Mouse (Mus musculus) left cerebral cortex, postnatal 4 days (tissue): Measurements from ENCODE around the gene Rpl19. TPM values are rescaled to one million over a fixed set of nuclear protein-coding genes. Genes with fewer than 3 reads are reported as not detected.
A peak's percentile ranks its signal among the peaks of the same experiment; 100 is the strongest.

ENCODE experiments used
- DNase-seq: peaks from one replicate; pipeline ENCODE4 v3.0.0-alpha.2; 2022
- intact Hi-C: fragments of 180-260 bp; cut with DNase I; formaldehyde crosslinking; loops from one replicate; pipeline ENCODE4 v1.15.1; 2025
- total RNA-seq, 2 experiments: library from RNA; stranded (reverse); gene quantifications; 2 replicates each; pipeline ENCODE4 v1.2.3; 2021

Gene Rpl19
- total RNA-seq, 2 experiments from 2014 or later: 711 to 733 TPM

DNA sequence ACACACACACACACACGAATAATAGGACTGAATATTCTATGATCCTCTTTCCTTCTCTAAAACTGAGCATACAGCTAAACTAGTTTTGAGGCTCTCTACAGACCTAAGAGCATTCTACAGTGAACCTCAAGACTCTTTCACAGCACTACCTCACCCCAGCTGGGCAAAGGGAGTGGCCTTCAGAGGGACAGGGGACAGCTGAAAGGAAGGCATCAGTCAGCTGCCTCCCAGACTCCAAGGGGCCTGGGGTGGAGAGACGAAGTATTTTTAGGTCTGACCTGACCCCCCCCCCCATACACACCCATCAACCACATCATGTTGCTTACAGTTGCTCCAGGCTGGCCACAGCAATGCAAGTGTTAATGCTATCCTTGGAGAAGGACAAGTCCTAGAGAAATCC, 5.4 kb upstream of the Rpl19 start:
- no peak for DNase-seq
- intact Hi-C loops: no loop called here

DNA sequence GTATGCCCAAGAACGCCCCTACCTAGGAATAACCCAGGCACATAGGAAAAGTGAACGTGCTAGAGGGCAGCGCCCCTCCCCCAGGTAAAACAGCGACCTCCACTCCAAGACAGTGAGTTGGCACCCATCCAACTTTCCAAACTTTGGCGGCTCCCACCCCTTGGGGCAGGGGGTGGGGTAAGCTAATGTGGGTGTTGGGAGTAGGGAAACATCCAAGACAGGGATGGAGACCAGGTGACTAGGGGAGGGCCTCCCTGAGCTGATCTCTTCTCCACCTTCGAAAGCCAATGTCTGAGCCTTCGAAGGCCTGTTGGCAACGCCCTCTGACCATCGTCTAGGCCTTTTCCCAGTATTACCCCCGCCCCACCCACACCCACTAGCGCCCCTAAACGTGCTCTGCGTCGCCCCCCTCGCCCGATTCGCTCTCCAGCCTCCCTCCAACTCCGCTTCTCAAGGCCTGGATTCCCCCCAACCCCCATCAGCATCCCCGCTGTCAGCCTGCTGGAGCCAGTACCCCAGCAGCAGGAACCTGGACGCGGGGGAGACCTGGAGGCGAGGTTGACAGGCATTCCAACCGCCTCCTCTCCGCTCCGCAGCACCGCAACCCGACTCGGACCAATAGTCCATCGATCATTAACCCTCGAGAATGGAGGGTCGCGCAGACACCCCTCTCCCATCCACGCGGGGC, 4.8 kb upstream of the Rpl19 start:
- peak; percentile 61 for DNase-seq
- intact Hi-C loops: no loop called here

DNA sequence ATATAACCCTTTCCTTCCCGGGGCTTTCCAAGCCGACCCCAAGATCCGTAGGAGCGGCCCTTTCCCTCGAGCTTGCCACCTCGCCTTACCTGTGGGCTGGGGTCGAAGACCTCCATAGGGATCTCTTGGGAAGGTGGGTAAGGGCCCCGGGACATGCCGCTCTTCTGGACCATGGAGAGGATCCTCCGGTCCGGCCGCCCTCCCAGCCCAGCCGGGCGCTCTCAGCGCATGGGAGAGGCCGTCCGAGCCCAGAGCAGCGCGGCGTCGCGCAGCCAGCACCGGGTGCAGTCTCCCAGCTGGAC, 4.3 kb upstream of the Rpl19 start:
- intact Hi-C loops: no loop called here
- no peak for DNase-seq

DNA sequence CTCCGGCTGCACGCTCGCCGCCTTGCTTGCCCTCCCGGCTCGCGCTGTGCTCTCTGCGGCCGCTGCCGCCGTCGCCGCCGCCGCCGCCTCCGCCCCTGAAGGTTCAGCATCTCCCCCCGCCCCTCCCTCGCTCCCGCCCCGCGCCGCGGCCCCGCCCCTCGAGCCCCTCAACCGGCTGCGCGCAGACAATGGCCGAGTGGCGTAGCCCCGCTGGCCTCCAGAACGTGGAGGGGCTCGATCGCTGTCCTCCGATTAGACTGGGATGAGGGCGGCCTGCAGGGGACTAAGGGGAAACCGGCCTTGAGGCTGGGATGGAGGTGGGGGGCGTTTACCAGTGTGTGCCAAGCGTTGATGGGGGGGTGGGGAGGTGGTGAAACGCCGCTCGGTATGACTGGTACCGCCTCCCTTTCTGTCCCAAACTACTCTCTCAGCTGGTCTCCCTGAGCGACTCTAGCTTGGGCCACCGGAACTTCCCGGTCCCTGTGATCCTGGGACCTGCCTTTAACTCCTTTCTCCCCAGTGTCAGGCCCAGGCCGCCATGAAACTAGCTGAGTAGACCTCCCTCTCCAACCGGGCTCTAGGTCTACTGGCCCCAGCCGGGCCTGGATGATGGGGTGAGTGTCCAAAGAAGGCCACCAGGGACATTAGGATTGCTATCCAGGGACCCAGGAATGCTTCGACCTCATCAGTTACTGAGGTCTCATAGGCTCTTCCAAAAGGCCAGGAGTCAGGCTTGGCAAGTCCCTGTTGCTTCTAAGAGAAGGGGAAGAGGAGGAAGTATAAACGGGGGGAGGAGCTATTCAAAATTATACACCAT, 3.7 kb upstream of the Rpl19 start, which contains the start of gene Cacnb1:
Gene Cacnb1 (minus strand): TSS at position 480 of the 817 bp plus-strand sequence.
- peak; percentile 86 for DNase-seq
- intact Hi-C loops: no loop called here

DNA sequence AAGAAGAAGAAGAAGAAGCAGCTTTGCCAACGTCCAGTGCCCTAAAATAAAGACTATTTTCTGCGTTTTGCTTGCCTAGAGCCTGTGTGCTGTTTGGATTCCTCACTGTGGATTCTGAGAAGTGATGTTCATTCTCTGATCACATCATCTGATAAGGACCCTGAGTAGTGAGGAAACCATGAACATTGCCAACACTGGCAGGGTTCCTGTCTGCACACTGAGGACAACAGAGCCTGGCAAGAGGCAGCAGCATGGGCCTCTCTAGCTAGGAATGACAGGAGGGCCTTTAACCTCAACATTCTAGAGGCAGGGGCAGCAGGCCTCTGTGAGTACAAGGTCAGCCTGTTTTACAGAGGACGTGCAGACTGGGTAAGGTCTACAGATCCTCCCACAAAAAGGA, 2.0 kb upstream of the Rpl19 start:
- no peak for DNase-seq
- intact Hi-C loops: no loop called here

DNA sequence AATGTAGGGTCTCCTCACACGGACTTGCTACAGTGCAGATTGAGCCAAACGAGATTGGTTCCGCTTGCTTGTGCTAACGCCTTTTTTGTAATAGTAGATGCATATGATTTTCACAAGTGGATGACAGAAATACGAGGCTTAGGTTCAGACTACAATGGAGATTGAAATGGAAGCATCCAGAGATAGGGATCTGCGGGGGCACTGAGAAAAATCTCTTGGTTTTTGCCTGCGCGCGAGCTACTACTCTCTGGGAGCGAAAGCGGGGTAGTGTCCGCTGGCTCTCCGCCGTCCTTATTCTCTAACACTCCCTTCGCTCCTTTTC, 301 bp upstream of the Rpl19 start:
- DNase-seq: no peak
- intact Hi-C loops: no loop called here

DNA sequence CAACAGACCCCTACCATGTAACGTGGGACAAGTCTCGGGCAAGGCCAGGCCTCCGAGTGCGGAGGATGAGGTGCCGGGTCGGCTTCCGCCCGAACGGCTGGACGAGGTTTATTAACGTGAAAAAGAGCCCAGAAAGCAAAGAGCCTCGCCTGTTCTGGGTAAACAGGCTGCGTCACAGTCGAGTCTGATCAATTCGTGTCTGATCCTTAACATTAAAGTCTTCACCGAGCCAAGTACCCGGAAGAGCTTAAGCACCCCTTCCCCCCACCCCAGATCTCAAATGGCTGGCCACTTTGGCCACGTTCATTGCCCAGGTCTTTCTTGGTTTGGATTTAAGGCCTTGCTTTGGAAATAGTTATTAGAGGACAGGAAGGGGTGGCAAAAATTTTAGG, 783 bp downstream of the Rpl19 start:
- intact Hi-C loops: no loop called here
- no peak for DNase-seq

DNA sequence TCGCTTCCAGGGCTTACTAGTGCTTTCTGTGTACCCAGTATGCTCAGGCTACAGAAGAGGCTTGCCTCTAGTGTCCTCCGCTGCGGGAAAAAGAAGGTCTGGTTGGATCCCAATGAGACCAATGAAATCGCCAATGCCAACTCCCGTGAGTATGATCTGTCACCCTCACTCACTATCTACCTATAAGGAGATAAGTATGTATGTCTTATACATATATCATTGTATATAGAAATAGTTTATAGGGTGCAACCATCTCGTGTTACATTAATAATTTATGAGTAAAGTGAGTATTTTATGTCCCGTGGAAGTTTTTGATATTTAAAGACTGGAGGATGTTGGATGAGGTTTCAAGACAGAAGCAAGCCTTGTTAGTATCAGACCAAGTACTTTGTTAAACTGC, 1.3 kb downstream of the Rpl19 start:
- no peak for DNase-seq
- intact Hi-C loops: no loop called here

DNA sequence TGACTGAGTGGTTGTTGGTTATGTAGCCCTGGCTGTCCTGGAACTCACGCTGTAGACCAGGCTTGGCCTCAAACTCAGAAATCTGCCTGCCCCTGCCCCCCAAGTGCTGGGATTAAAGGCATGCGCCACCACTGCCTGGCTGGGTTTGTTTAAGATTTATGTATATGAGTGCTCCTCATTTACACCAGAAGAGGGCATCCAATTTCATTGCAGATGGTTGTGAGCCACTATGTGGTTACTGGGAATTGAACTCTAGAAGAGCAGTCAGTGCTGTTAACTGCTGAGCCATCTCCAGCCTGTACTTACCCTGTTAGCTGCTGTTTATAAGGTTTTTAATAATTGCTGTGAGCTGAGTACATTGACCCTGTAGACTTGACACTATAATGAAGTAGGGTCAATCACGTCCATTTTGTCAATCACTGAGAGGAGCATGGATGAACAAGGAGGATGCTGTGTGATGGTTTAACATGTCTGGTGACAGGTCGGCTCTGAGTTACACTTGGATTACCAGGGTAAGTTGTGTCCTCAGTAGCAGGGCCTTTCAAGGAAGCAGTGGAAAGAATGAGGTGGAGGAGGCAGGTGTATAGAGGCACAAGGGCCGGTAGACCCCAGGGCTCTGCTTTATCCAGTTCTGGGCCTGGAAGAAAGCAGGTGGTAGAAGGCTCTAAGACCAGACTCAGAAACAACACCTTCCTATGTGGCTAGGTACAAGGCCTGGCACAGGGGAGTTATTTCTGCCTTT, 4.4 kb downstream of the Rpl19 start:
- intact Hi-C loops: loop anchor here (2.0 kb wide), 1 partner anchor 44 kb away; no protein-coding TSS in a partner anchor
- DNase-seq: no peak

DNA sequence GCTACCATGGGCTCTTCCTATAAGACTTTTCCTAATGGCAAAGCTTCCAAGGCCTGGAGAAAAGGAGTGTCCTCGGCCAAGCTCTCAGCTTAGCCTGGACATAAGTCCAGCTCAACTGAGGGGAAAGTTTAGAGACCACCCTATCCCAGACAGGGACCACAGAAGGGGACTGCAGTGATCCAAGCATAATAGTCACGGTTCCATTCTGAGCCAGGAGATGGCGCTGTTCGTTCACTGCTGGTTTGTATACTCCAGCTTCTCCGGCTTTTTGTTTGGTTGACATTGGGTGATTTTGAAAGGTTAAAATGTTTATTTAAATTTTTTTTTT, 4.9 kb downstream of the Rpl19 start:
- peak; percentile 82 for DNase-seq
- intact Hi-C loops: loop anchor here (2.0 kb wide), 1 partner anchor 43 kb away; no protein-coding TSS in a partner anchor

DNA sequence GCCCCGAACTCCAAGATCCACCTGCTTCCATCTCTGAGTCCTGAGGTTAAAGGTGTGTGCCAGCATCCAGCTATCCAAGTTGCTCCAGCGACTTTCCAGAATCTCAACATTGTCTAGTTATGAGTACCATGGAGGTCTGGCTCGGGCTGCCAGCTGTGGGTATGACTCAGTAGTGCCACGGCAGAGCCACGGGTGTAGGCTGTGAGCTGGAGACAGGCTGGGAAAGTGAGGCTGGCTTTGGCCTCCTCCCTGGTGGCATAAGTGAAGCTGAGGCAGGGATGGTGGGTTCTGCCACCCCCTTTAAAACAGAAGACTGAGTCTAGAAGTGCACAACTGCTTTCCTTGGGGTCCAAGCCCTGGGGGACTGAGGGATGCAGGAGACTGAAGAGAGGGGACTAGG, 7.6 kb downstream of the Rpl19 start:
- intact Hi-C loops: no loop called here
- no peak for DNase-seq

DNA sequence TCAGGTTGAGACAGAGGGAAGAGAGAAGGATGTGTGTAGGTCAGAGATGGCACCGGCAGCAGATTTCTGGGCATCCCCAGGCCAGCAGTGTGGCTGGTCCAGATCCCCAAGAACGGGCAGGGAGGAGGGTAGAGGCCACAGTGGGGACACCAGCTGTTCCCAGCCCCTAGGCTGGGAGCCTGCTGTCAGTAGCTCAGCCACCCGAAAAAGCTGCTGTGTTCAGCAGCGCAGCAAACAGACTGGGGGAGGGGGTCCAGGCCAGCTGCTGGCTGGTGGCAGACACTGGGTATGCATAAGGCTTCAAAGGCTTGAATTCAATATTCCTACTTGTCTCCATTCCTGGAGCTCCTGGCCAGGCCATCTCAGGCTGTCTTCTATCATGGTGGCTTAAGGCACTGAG, 8.3 kb downstream of the Rpl19 start:
- intact Hi-C loops: no loop called here
- peak; percentile 87 for DNase-seq

DNA sequence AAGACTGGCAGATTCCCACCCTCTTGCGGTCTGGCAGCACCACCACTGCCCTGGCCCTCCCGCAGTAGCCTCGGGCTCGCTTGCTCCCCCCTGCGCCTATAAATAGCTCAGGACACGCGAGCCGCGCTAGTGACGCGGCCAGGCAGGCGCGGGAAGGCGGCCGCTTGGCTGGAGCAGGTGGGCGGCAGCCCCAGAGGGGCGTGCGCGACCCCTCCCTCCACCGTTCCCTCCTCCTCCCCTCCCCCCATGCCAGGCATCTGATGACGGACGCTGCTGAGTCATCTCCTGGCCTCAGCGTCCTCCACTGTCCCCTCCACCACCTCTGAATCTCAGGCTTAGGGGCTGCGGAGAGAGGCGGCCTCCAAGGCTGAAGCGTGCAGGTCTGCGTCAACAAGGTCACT, 9.5 kb downstream of the Rpl19 start:
- DNase-seq: peak; percentile 68
- intact Hi-C loops: no loop called here

DNA sequence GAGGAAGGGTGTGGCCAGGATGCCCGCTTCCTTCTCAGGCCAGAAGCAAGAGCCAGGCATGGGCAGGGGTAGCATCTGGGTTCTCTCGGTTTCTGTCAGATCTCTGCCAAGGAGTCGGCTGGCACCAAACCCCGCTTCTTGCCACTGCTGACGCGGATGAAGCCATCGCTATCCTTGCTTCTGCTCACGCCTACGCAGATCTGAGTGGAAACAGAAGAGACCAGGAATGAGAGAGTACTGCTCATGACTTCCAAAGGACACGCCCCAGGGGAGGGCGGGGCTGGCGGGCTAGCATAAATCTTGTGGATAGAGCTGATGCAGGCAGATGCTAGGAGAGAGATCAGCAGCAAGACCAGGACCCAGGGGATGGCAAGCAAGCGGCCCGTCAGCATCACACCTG, 11.4 kb downstream of the Rpl19 start:
- DNase-seq: peak; percentile 73
- intact Hi-C loops: no loop called here

DNA sequence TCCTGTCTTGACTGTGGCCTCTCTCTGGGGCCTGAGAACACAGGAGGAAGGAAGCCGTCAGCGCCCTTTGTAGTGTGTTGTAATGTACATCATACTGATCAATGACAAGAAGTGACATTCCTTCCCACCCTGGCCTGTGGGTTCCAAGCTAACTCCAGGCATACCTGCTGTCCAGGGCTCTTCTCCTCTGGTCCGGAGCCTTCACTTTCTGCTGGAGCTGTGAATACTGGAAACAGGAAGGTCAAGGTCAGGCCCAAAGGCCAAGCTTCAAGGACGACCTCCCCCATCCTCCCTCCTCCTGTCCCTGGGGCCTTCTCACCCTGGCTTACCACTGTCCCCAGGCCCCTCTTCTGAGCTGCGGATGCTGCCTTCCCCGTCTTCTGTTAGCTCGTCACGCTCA, 14.5 kb downstream of the Rpl19 start:
- DNase-seq: no peak
- intact Hi-C loops: no loop called here

DNA sequence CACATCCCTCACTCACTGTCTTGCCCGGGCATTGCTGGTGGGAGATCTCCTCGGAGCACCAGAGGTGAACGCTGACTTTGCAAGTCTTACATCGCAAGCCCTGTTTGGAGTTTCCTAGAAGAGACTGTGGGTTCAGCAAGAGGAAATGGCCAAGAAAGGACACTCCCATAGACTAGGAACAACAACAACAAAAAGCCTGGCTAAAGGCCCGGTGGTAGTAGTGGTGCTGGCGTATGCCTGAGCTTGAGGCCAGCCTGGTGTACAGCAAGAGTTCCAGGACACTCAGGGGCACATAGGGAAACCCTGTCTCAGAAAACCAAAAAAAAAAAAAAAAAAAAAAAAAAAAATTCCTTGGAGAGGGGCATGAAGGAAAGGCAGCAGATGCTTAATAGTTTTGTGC, 16.2 kb downstream of the Rpl19 start:
- DNase-seq: no peak
- intact Hi-C loops: no loop called here

DNA sequence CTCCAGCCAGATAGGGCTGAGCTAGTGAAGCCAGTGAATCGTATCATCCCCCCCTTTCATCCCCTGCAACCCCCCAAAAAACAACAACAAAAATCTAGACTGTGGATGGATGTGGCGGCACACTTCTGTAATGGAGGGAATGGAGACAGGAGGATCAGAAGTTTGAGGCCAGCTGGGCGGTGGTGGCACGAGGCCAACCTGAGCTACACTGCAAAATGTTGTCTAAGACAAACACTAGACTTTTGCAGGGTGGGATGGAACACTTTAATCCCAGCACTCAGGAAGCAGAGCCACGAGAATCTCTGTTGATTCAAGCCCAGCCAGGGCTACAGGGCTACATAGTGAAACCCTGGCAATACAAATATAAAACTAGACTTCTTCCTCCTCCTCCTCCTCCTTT, 17.6 kb downstream of the Rpl19 start:
- no peak for DNase-seq
- intact Hi-C loops: no loop called here

DNA sequence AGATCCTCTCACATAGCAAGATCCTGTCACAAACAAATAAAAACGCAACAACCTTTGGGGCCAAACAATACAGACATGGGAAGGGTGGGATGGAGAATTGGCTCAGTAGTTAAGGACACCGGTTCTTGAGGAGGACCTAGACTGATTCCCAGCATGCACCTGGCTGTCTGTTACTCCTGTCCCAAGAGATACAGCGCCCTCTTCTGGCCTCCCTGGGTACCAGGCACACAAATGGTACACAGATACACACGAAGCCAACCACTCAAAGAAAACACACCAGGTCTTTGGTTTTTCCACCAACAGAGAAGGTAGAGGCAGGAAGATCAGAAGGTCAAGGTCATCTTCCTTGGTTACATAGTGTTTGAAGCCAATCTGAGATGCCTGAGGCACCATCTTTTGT, 19.1 kb downstream of the Rpl19 start:
- DNase-seq: no peak
- intact Hi-C loops: no loop called here

DNA sequence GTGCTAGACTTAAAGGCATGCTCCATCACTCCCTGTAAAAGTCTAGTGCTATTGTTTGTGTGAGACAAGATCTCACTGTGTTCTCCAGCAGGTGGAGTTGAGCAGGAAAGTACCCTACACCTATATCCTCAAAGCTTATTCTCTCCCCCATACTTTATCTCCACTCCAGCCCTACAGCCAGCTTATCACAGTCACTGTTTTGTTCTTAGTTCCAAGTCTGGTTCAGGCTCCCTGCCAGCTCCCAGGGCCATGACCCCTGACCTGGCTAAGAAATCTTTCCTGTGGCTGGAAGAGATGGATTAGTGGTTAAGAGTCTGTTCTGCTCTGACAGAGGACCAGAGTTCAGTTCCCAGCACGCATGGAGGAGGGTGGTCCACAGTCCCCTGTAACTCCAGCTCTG, 20.0 kb downstream of the Rpl19 start:
- intact Hi-C loops: no loop called here

DNA sequence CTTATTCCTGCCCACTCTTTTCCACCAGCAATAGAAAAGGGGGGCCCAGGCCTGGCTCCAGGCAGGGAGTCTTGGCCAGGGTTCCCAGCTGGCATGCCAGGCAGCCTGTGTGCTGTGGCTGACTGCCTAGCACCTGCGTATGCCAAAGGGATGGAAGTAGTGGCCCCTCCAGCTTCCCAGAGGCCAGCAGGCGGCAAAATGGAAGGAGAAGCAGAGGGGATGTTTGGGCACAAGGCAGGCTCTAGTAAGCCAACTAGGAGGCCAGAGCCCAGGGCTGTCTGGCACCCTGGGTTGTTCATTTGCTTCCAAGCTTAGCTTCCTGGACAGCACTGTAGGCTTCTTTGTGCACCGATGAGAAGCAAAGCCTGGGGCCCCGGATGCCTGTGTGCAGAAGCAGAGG, 21.2 kb downstream of the Rpl19 start:
- DNase-seq: peak; percentile 89
- intact Hi-C loops: no loop called here

More for the DNA sequence above, 20.0 kb downstream of the Rpl19 start:
- no peak for DNase-seq

DNA sequence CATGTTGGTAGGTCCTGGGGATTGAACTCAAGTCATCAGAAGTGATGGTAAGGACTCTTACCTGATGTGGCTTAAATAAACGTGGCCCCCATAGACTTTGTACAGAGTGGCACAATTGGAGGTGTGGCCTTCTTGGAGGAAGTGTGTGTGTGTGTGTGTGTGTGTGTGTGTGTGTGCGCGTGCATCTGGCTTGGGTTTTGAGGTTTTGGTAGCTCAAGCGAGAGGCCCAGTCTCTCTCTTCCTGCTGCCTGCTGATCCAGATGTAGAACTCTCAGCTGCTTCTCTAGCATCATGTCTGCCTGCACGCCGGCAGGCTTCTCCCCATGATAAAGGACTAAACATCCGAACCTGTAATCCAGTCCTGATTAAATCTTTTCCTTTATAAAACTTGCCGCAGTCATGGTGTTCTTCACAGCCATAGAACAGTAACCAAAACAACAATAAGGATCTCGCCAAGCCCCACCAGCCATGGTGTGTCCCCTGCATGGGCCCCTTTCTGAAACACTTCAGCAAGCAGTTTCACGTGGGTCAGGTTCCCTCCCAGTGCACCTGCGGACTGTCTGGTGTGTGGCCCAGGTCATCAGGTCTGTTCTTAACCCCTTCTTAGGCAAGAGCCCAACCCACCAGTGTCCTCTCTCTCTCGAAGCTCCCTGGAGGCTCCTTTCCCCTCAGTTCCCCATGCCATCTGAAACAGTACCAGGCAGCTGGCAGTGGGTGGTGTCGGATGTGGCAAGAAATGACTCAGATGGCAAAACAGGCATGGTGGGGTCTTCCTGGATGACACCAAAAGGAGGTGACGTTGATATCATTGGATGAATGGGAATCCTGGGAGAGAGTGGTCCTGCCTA, 23.4 kb downstream of the Rpl19 start:
- intact Hi-C loops: no loop called here
- no peak for DNase-seq
